ENCODE assay signal across 8 mouse cellular contexts in genomic region chr4:138447387-138447786, GRCm38 (mm10). TPM values are rescaled to one million over a fixed set of nuclear protein-coding genes. Genes with fewer than 3 reads are reported as not detected.
DNase-seq lines count a peak whose midpoint lies in the region; ATAC-seq and TF ChIP-seq lines count a peak whose summit lies in the region.

No protein-coding gene starts in this region.

- no peak overlapping the region for H3K4me3 ChIP-seq in heart, embryonic 12.5 days
- H3K4me3 ChIP-seq in kidney, postnatal 0 days (replicated peaks; ENCODE audit: low read depth, low read length), result no peak overlapping the region
- no peak overlapping the region for H3K4me3 ChIP-seq in liver, embryonic 11.5 days (ENCODE audit: low read depth, low read length)
- H3K4me3 ChIP-seq in myocyte, result no peak overlapping the region

- DNase-seq in CD4-positive helper T cell, adult 2 months (ENCODE audit: low read depth, low spot score), result peak; percentile 78
- DNase-seq in brain, embryonic 14.5 days (ENCODE audit: low read depth), result peak; percentile 95
- DNase-seq in kidney, postnatal 0 days (ENCODE audit: low spot score), result peak; percentile 90
- DNase-seq in liver, embryonic 11.5 days (ENCODE audit: low spot score), result peak; percentile 84
- DNase-seq in spleen, postnatal 36 days (ENCODE audit: low spot score in 2 of 2), result peak; percentile 64 to 75

- no peaks in the 10 kb centered on the region for H3K79me2 ChIP-seq in myocyte (ENCODE audit: control insufficient read depth, insufficient read depth)

- H3K4me1 ChIP-seq in heart, embryonic 12.5 days (replicated peaks), result no peaks in the 10 kb centered on the region
- no peaks in the 10 kb centered on the region for H3K4me1 ChIP-seq in kidney, postnatal 0 days (replicated peaks; ENCODE audit: insufficient read depth, low read length)
- H3K4me1 ChIP-seq in liver, embryonic 11.5 days (replicated peaks; ENCODE audit: control insufficient read depth, insufficient read depth, low read length), result no peaks in the 10 kb centered on the region

- peak; percentile 86 for ATAC-seq in erythroblast, adult 5-6 weeks (replicated peaks; ENCODE audit: low FRiP score, poor library complexity, severe bottlenecking)
- peak; percentile 67; the same call in 1 of the 2 replicates for ATAC-seq in heart, embryonic 12.5 days (ENCODE audit: insufficient number of reproducible peaks, low FRiP score)
- peak; percentile 58 for ATAC-seq in kidney, postnatal 0 days (replicated peaks; ENCODE audit: low FRiP score, low read depth)
- peak; percentile 64; the same call in 1 of the 2 replicates for ATAC-seq in liver, embryonic 11.5 days (replicated peaks; ENCODE audit: low FRiP score)

- H3ac ChIP-seq in myocyte (ENCODE audit: control insufficient read depth, insufficient read length), result no peak overlapping the region

- TF ChIP-seq POLR2A in brain, embryonic 14.5 days (IDR thresholded peaks at IDR 0.05; ENCODE audit: borderline replicate concordance, extremely low read depth, insufficient read depth, insufficient read length, poor library complexity, severe bottlenecking), result no peak
- TF ChIP-seq POLR2A in myocyte (IDR thresholded peaks at IDR 0.05; ENCODE audit: insufficient read length, low read depth), result no peak

- WGBS in heart, embryonic 12.5 days, result under 1% methylated on average over 8 of the region's 8 CpGs
- under 1% methylated on average over 8 of the region's 8 CpGs for WGBS in kidney, postnatal 0 days
- 2% methylated on average over 8 of the region's 8 CpGs for WGBS in liver, embryonic 11.5 days

- no peak overlapping the region for H3K27ac ChIP-seq in heart, embryonic 12.5 days (ENCODE audit: poor library complexity, severe bottlenecking)
- H3K27ac ChIP-seq in kidney, postnatal 0 days, result no peak overlapping the region
- no peak overlapping the region for H3K27ac ChIP-seq in liver, embryonic 11.5 days (ENCODE audit: low read depth, low read length)

- no peak overlapping the region for H3K9ac ChIP-seq in heart, embryonic 12.5 days
- H3K9ac ChIP-seq in kidney, postnatal 0 days (ENCODE audit: low read depth, low read length), result no peak overlapping the region
- no peak overlapping the region for H3K9ac ChIP-seq in liver, embryonic 11.5 days (ENCODE audit: low read depth, low read length)

- H3K36me3 ChIP-seq in heart, embryonic 12.5 days, result 0 out of 2 replicates have a peak, but pooled peaks cover 2% of the 10 kb centered on the region
- no peaks in the 10 kb centered on the region for H3K36me3 ChIP-seq in kidney, postnatal 0 days (ENCODE audit: insufficient read depth, low read length)
- H3K36me3 ChIP-seq in liver, embryonic 11.5 days (ENCODE audit: control insufficient read depth, insufficient read depth, low read length), result no peaks in the 10 kb centered on the region
- no peaks in the 10 kb centered on the region for H3K36me3 ChIP-seq in myocyte (ENCODE audit: control insufficient read depth, insufficient read depth)

- H3K9me3 ChIP-seq in heart, embryonic 12.5 days (replicated peaks), result no peaks in the 10 kb centered on the region
- no peaks in the 10 kb centered on the region for H3K9me3 ChIP-seq in kidney, postnatal 0 days (replicated peaks; ENCODE audit: low read length)
- no peaks in the 10 kb centered on the region for H3K9me3 ChIP-seq in liver, embryonic 11.5 days (ENCODE audit: control insufficient read depth, low read length)

- peaks cover 66% of the 10 kb centered on the region for H3K27me3 ChIP-seq in heart, embryonic 12.5 days (replicated peaks)
- no peaks in the 10 kb centered on the region for H3K27me3 ChIP-seq in kidney, postnatal 0 days (ENCODE audit: insufficient read depth, low read length)
- H3K27me3 ChIP-seq in liver, embryonic 11.5 days (replicated peaks; ENCODE audit: control insufficient read depth, insufficient read depth, low read length), result peaks cover 40% of the 10 kb centered on the region
- no peaks in the 10 kb centered on the region for H3K27me3 ChIP-seq in myocyte (ENCODE audit: control insufficient read depth, insufficient read depth, insufficient read length)

- TF ChIP-seq CTCF in brain, embryonic 14.5 days (IDR thresholded peaks at IDR 0.05; ENCODE audit: borderline replicate concordance, extremely low read depth, insufficient read depth, insufficient read length), result peak; percentile 97
- peak; percentile 99 for TF ChIP-seq CTCF in kidney, postnatal 0 days (IDR thresholded peaks at IDR 0.05; ENCODE audit: low read depth)

- no peak overlapping the region for H3K4me2 ChIP-seq in heart, embryonic 12.5 days
- no peak overlapping the region for H3K4me2 ChIP-seq in kidney, postnatal 0 days (ENCODE audit: low read length)
- H3K4me2 ChIP-seq in liver, embryonic 11.5 days, result no peak overlapping the region
- H3K4me2 ChIP-seq in myocyte (ENCODE audit: low read depth), result peak overlapping the region; percentile 9

TF ChIP-seq in myocyte, 11 proteins besides CTCF, POLR2A, EP300 and RAD21:
- TF ChIP-seq E2F4 (IDR thresholded peaks at IDR 0.05; ENCODE audit: insufficient read depth) (no peak), MYOD1 (IDR thresholded peaks at IDR 0.05; ENCODE audit: control insufficient read depth in 1 of 3, insufficient read length in 2 of 3, low read depth in 2 of 3) (no peak), SRF (IDR thresholded peaks at IDR 0.05; ENCODE audit: control insufficient read depth, insufficient read length, low read depth) (no peak), MAX (IDR thresholded peaks at IDR 0.05; ENCODE audit: low read depth) (no peak), REST (IDR thresholded peaks at IDR 0.05; ENCODE audit: insufficient read depth, insufficient read length) (no peak), TCF3 (IDR thresholded peaks at IDR 0.05; ENCODE audit: insufficient read length, low read depth) (no peak), TCF12 (IDR thresholded peaks at IDR 0.05; ENCODE audit: insufficient read depth, poor library complexity, severe bottlenecking) (no peak), POLR2AphosphoS2 (IDR thresholded peaks at IDR 0.05; ENCODE audit: insufficient read length, low read depth) (no peak), CEBPB (IDR thresholded peaks at IDR 0.05; ENCODE audit: insufficient read depth, poor library complexity, severe bottlenecking) (no peak), MYOG (IDR thresholded peaks at IDR 0.05; ENCODE audit: control insufficient read depth in 1 of 3, insufficient read depth in 1 of 3, insufficient read length in 2 of 3, low read depth in 2 of 3) (no peak)

RNA-seq across cellular contexts. Expression of gene Camk2n1, which starts 6.7 kb away (rescaled TPM):
- polyA plus RNA-seq in brain, embryonic 14.5 days (2012; rRNA removed), result 28.3 and 37.4 TPM in 2 replicates
- total RNA-seq in erythroblast, adult 5-6 weeks (2015; ENCODE audit: low replicate concordance), result not detected in 2 replicates
- total RNA-seq in erythroblast, adult 5-6 weeks (2017; ENCODE audit: low replicate concordance), result not detected in 2 replicates
- 1.1 and 1.4 TPM in 2 replicates for polyA plus RNA-seq in heart, embryonic 12.5 days (2016; fragmentation: Nextera tagmentation; extraction: Ambion mirVana)
- polyA plus RNA-seq in kidney, postnatal 0 days (2015; fragmentation: Nextera tagmentation; extraction: Ambion mirVana), result 13.8 and 14.5 TPM in 2 replicates
- polyA plus RNA-seq in liver, embryonic 11.5 days (2014; fragmentation: Nextera tagmentation; extraction: Ambion mirVana), result 2.1 TPM in 2 replicates
- 0.48 TPM for polyA plus RNA-seq in myocyte (2012; fragmentation: generic; extraction: Trizol)

RNA-seq across cellular contexts. Expression of gene Mul1, which starts 12.9 kb away (rescaled TPM):
- 14.5 and 19.6 TPM in 2 replicates for polyA plus RNA-seq in brain, embryonic 14.5 days (2012; rRNA removed)
- total RNA-seq in erythroblast, adult 5-6 weeks (2015; ENCODE audit: low replicate concordance), result 3.7 and 4.2 TPM in 2 replicates
- 2.0 and 3.8 TPM in 2 replicates for total RNA-seq in erythroblast, adult 5-6 weeks (2017; ENCODE audit: low replicate concordance)
- 18.6 and 21.5 TPM in 2 replicates for polyA plus RNA-seq in heart, embryonic 12.5 days (2016; fragmentation: Nextera tagmentation; extraction: Ambion mirVana)
- polyA plus RNA-seq in kidney, postnatal 0 days (2015; fragmentation: Nextera tagmentation; extraction: Ambion mirVana), result 23.6 and 25.3 TPM in 2 replicates
- 15.1 and 17.9 TPM in 2 replicates for polyA plus RNA-seq in liver, embryonic 11.5 days (2014; fragmentation: Nextera tagmentation; extraction: Ambion mirVana)
- 36.2 TPM for polyA plus RNA-seq in myocyte (2012; fragmentation: generic; extraction: Trizol)

RNA-seq across cellular contexts. Expression of gene Fam43b, which starts 51.1 kb away (rescaled TPM):
- 2.9 and 4.3 TPM in 2 replicates for polyA plus RNA-seq in brain, embryonic 14.5 days (2012; rRNA removed)
- not detected in 2 replicates for total RNA-seq in erythroblast, adult 5-6 weeks (2015; ENCODE audit: low replicate concordance)
- not detected in 2 replicates for total RNA-seq in erythroblast, adult 5-6 weeks (2017; ENCODE audit: low replicate concordance)
- 0.06 TPM in 1 of 2 replicates, not detected in the other for polyA plus RNA-seq in heart, embryonic 12.5 days (2016; fragmentation: Nextera tagmentation; extraction: Ambion mirVana)
- polyA plus RNA-seq in kidney, postnatal 0 days (2015; fragmentation: Nextera tagmentation; extraction: Ambion mirVana), result 0.12 and 0.15 TPM in 2 replicates
- 0.12 and 0.21 TPM in 2 replicates for polyA plus RNA-seq in liver, embryonic 11.5 days (2014; fragmentation: Nextera tagmentation; extraction: Ambion mirVana)
- polyA plus RNA-seq in myocyte (2012; fragmentation: generic; extraction: Trizol), result not detected
